8 mouse cellular contexts compared by ENCODE assay signal in genomic region chr9:40784374-40784967, GRCm38 (mm10). TPM values are rescaled to one million over a fixed set of nuclear protein-coding genes. Genes with fewer than 3 reads are reported as not detected.
DNase-seq lines count a peak whose midpoint lies in the region; ATAC-seq and TF ChIP-seq lines count a peak whose summit lies in the region.

No protein-coding gene starts in this region.

- H3K4me3 ChIP-seq in kidney, embryonic 15.5 days (replicated peaks): no peak overlapping the region
- no peak overlapping the region for H3K4me3 ChIP-seq in hindbrain, postnatal 0 days (ENCODE audit: low read length)
- H3K4me3 ChIP-seq in neural tube, embryonic 12.5 days: no peak overlapping the region

- 10% methylated on average over 9 of the region's 9 CpGs for WGBS in kidney, embryonic 15.5 days
- WGBS in hindbrain, postnatal 0 days: 14% methylated on average over 9 of the region's 9 CpGs
- WGBS in neural tube, embryonic 12.5 days: 6% methylated on average over 9 of the region's 9 CpGs

- ATAC-seq in kidney, embryonic 15.5 days (replicated peaks; ENCODE audit: low FRiP score): 0 out of 2 replicates have a peak, but pooled peaks have one; percentile 31
- ATAC-seq in hindbrain, postnatal 0 days: peak; percentile 55; the same call in 1 of the 2 replicates
- ATAC-seq in neural tube, embryonic 12.5 days (ENCODE audit: low FRiP score, low read depth): no peak

- no peak for DNase-seq in kidney, postnatal 25 days
- DNase-seq in embryo, embryonic 11 days: peak; percentile 71
- peak; percentile 63 for DNase-seq in hindbrain, postnatal 0 days (ENCODE audit: low spot score)
- DNase-seq in urinary bladder, postnatal 4 days (ENCODE audit: low spot score in 2 of 2): no peak
- DNase-seq in left cerebral cortex, adult 18-20 months (ENCODE audit: low spot score in 2 of 2): no peak
- no peak for DNase-seq in cerebellum, adult 11-12 months

- H3K4me2 ChIP-seq in kidney, embryonic 15.5 days: peak overlapping the region; percentile 9; the same call in 1 of the 2 replicates
- H3K4me2 ChIP-seq in hindbrain, postnatal 0 days (ENCODE audit: low read depth, low read length): peak overlapping the region; percentile 24
- H3K4me2 ChIP-seq in neural tube, embryonic 12.5 days (replicated peaks): peak overlapping the region; percentile 13

- no peaks in the 10 kb centered on the region for H3K27me3 ChIP-seq in kidney, embryonic 15.5 days
- no peaks in the 10 kb centered on the region for H3K27me3 ChIP-seq in hindbrain, postnatal 0 days (ENCODE audit: insufficient read depth, low read length)
- no peaks in the 10 kb centered on the region for H3K27me3 ChIP-seq in neural tube, embryonic 12.5 days (replicated peaks)

- no peak overlapping the region for H3K9ac ChIP-seq in kidney, embryonic 15.5 days
- no peak overlapping the region for H3K9ac ChIP-seq in hindbrain, postnatal 0 days (replicated peaks; ENCODE audit: low read length)
- no peak overlapping the region for H3K9ac ChIP-seq in neural tube, embryonic 12.5 days

- TF ChIP-seq CTCF in hindbrain, postnatal 0 days (IDR thresholded peaks at IDR 0.05; ENCODE audit: low read depth): no peak

- H3K36me3 ChIP-seq in kidney, embryonic 15.5 days: 0 out of 2 replicates have a peak, but pooled peaks cover 3% of the 10 kb centered on the region
- no peaks in the 10 kb centered on the region; the same call in 1 of the 2 replicates for H3K36me3 ChIP-seq in hindbrain, postnatal 0 days (ENCODE audit: insufficient read depth, low read length)
- peaks cover 14% of the 10 kb centered on the region; the same call in 1 of the 2 replicates for H3K36me3 ChIP-seq in neural tube, embryonic 12.5 days

- H3K27ac ChIP-seq in kidney, embryonic 15.5 days: peak overlapping the region; percentile 74
- peak overlapping the region; percentile 37 for H3K27ac ChIP-seq in hindbrain, postnatal 0 days
- no peak overlapping the region for H3K27ac ChIP-seq in neural tube, embryonic 12.5 days

- peaks cover 35% of the 10 kb centered on the region for H3K4me1 ChIP-seq in kidney, embryonic 15.5 days
- H3K4me1 ChIP-seq in hindbrain, postnatal 0 days (ENCODE audit: insufficient read depth, low read length): peaks cover 13% of the 10 kb centered on the region; the same call in 1 of the 2 replicates
- peaks cover 17% of the 10 kb centered on the region for H3K4me1 ChIP-seq in neural tube, embryonic 12.5 days

- H3K9me3 ChIP-seq in kidney, embryonic 15.5 days (replicated peaks): no peaks in the 10 kb centered on the region
- H3K9me3 ChIP-seq in hindbrain, postnatal 0 days (ENCODE audit: low read length): no peaks in the 10 kb centered on the region
- H3K9me3 ChIP-seq in neural tube, embryonic 12.5 days: no peaks in the 10 kb centered on the region

RNA-seq across cellular contexts. Expression of gene Hspa8, which starts 16.3 kb away (rescaled TPM):
- polyA plus RNA-seq in kidney, embryonic 15.5 days (2015; fragmentation: Nextera tagmentation; extraction: Ambion mirVana): 2,873 and 3,000 TPM in 2 replicates
- 3,796 and 3,887 TPM in 2 replicates for total RNA-seq in hindbrain, postnatal 0 days (2014; rRNA removed)
- polyA plus RNA-seq in hindbrain, postnatal 0 days (2015; fragmentation: Nextera tagmentation; extraction: Ambion mirVana): 2,316 and 2,371 TPM in 2 replicates
- 2,593 and 2,648 TPM in 2 replicates for polyA plus RNA-seq in neural tube, embryonic 12.5 days (2016; fragmentation: Nextera tagmentation; extraction: Ambion mirVana)
- total RNA-seq in left cerebral cortex, adult 18-20 months (2021): 1,000 to 10,000 TPM; 2,352 to 2,482 TPM

Comparison
In these comparisons a context has a peak if more than half of its experiments do, and no peak if none do; other contexts are left out.
1. DNase-seq: peak in embryo, embryonic 11 days (single experiment) and hindbrain, postnatal 0 days (single experiment); none in kidney, postnatal 25 days (0 of 2), urinary bladder, postnatal 4 days (0 of 2), left cerebral cortex, adult 18-20 months (0 of 2) and cerebellum, adult 11-12 months (single experiment).
2. Peak in every context shown above with its lines, with median percentiles within 50 percentile points of each other: H3K4me2 ChIP-seq.